Mouse (Mus musculus) kidney, adult 8-10 months (tissue): ENCODE measurements around the gene Srbd1.

Source experiments
- DNase-seq, 2 experiments: peaks; one replicate each; pipeline ENCODE4 v3.0.0; 2022

The Srbd1 gene

GRCm38 (mm10) chr17:86145079-86145951, at the start of gene Srbd1:
Gene Srbd1, minus strand, starts transcription at chr17:86145175.
- peak; percentile 90 to 96 for DNase-seq

GRCm38 (mm10) chr17:86193979-86194378, 49.0 kb upstream of the Srbd1 start:
- peak; percentile 68 to 78 for DNase-seq

GRCm38 (mm10) chr17:86187777-86188176, 42.8 kb upstream of the Srbd1 start:
- no peak for DNase-seq

GRCm38 (mm10) chr17:86185584-86185983, 40.6 kb upstream of the Srbd1 start:
- no peak for DNase-seq

- no peak for DNase-seq
Measured at GRCm38 (mm10) chr17:86184552-86185209, 39.7 kb upstream of the Srbd1 start.

- DNase-seq = no peak
Measured at GRCm38 (mm10) chr17:86183788-86184187, 38.8 kb upstream of the Srbd1 start.

GRCm38 (mm10) chr17:86176722-86177121, 31.7 kb upstream of the Srbd1 start:
- DNase-seq = no peak

DNA sequence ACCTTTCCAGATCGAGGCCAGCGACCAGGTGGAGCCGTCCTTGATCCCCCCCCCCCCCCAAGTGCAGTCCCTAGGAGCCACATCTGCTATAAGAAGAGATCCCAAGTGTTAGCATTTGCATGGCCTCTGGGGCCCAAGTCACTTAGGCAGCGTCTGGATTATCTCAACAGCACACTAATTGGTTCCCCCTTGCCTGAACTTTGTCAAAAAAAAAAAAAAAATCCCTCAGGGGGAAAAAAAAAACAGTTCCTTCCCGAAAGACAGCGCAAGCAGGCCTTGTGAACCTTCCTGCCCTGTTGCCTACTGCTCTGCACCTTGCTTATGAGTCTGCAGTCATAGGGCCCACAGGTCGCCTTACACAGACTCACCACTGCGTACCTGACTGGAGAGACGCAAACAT, 30.5 kb upstream of the Srbd1 start:
- no peak for DNase-seq

- DNase-seq = no peak
Measured at GRCm38 (mm10) chr17:86170164-86170958, 25.4 kb upstream of the Srbd1 start.

GRCm38 (mm10) chr17:86169092-86169491, 24.1 kb upstream of the Srbd1 start:
- DNase-seq = no peak

- DNase-seq = peak in 1 of 2 experiments; percentile 41
Measured at GRCm38 (mm10) chr17:86168231-86168981, 23.4 kb upstream of the Srbd1 start.

- peak; percentile 76 to 85 for DNase-seq
Measured at GRCm38 (mm10) chr17:86167320-86168230, 22.6 kb upstream of the Srbd1 start, which contains the start of gene Prkce. Gene Prkce, plus strand, starts transcription at chr17:86167785.

- DNase-seq = peak; percentile 92 to 94
Measured at GRCm38 (mm10) chr17:86166567-86167319, 21.8 kb upstream of the Srbd1 start.

- DNase-seq = no peak
Measured at GRCm38 (mm10) chr17:86166051-86166566, 21.1 kb upstream of the Srbd1 start.

DNA sequence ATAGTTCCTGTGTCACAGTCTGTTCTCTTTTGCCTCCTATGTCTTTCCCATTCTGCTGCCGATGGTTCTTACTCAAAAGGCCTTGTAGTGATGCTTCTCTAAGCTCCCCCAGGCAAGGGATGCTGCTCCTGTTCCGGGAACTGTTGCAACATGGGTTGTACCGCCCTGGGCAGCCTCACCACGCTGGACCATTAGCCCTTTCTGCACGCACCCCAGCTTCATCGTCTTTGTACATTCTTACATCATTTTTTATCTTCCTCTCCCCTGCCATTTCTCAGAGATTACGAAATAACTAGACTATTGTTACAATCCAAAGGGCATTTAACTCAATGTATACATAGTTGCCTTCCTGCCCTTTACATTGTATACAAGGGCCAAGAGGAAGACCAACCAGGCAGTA, 19.4 kb upstream of the Srbd1 start:
- DNase-seq = no peak

- DNase-seq = no peak
Measured at GRCm38 (mm10) chr17:86162672-86163071, 17.7 kb upstream of the Srbd1 start.

- DNase-seq = no peak
Measured at GRCm38 (mm10) chr17:86156999-86157398, 12.0 kb upstream of the Srbd1 start.

- peak; percentile 76 to 77 for DNase-seq
Measured at GRCm38 (mm10) chr17:86150867-86151348, 5.9 kb upstream of the Srbd1 start.

DNA sequence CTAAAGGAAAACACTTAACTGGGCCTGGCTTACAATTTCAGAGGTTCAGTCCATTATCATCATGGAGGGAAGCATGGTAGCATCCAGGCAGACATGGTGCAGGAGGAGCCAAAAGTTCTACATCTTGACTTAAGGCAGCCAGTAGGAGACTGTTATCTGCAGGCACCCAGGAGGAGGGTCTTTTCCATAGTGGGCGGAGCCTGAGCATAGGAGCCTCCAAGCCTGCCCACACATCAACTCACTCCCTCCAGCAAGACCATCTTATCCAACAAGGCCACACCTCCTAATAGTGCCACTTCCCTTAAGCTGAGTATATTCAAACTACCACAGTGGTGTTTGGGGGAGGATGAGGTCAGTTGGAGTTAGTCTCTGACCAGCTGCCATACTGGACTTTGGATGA, 4.8 kb upstream of the Srbd1 start:
- DNase-seq = no peak

DNA sequence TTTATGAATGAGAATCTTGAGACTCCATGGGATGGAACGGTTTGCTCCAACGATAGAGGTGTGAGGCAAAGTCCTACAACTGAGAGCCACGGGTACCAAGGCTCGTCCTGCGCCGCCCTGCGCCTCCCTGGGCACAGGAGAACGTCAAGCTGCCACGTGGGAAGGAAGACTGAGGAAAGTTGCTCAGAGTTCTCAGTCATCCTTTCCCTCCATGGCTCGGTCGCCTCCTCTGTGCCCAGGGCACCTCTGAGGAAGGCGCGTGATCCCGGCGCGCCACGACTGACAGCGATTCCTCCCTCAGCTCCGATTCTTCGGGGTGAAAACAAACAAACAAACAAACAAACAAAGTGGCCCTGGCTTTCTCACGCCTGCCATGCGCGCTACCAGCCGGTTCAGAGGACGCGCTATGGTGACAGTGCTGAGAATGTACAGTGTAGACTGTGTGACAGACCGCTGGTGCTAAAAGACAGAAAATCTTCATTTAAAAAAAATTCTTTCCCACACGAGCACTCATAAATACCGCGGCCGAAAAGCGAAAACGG, 367 bp downstream of the Srbd1 start:
- peak in 1 of 2 experiments; percentile 17 for DNase-seq
